Mouse (Mus musculus): ENCODE data around the gene Pou1f1.

Gene Pou1f1

DNA sequence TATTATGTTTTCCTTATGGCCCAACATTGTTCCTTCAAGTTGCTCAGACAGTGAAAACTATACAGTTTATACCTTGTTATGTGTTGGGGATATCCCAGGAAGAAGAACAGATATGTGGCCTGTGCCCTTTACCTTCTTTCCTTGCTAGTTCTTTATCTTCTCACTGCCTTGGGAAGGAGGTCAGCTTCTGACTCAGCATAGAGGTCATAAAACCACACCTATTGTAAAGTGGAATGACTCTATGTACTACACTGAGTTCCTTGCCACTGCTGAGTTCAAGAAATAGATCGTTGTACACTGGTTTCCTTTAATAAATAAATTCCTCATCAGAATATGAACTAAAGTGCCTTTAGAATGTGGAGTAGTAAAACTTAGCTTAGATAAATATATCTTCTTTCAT is 44.6 kb downstream of the Pou1f1 start:
- DNase-seq: no peak

GRCm38 (mm10) chr16:65568853-65569252 is 48.5 kb downstream of the Pou1f1 start:
- no peak for DNase-seq

GRCm38 (mm10) chr16:65577298-65578029 is 57.2 kb downstream of the Pou1f1 start:
- DNase-seq: no peak
